Mouse (Mus musculus): Measurements from ENCODE around the gene Gm20538. TPM values are rescaled to one million over a fixed set of nuclear protein-coding genes. Genes with fewer than 3 reads are reported as not detected.

Gm20538 gene
- polyA plus RNA-seq (2012; rRNA removed; ENCODE audit: low replicate concordance), result not detected in 2 replicates

DNA sequence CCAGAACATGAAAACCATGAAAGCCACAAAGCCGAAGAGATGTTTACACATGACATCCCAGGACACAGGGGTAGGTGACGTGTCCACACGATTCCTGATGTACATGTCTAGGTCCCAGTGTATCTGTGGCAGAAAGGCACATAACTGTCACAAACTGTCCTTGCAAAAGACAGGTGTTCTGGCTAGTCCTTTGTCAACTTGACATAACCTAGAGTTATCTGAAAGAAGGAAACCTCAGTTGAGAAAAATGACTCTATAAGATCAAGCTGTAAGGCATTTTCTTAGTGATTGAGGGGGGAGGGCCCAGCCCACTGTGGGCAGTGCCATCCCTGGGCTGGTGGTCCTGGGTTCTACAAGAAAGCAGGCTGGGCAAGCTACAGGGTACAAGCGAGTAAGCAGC, at the start of gene Gm20538:
TSS of gene Gm20538 (minus strand) at position 101 of the 400 bp plus-strand sequence.

GRCm38 (mm10) chr19:44562652-44563206, 10.1 kb upstream of the Gm20538 start, which contains the start of gene Hif1an:
Hif1an (plus strand) TSS chr19:44562850.

DNA sequence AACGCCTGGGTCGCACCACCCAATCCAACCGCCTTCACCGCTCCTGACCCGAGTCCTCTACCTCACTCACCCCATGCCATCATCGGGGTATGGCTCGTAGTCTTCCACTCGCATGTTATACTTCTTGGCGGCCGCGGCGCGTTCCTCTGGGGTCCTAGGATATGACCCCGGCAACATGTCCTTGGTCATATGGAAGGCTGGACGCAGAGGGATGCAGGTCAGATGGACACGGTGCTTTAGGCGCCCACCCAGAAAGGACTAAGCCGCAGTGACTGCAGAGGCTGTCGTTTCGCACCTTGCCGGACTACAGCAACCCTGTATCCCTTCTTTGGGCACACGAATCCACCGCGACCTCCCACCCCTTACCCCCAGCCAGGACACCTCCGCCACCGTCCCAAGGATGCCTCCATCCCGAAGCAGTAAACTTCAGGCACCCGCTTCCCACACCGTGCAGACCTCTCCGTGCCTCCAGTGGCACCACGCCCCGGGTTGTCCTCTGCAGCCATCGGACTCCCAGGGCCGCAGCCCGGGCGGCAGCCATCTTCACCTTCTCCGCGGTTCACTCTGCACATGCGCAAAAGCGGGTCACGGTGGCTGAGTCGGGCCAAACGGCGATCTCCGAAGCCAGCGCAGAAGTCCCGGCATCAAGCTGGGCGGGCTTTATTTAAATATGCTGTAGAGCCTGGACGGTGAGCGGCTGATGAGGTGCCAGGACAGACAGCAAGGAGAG, 2.4 kb upstream of the Gm20538 start, which contains the start of gene Ndufb8:
TSS of gene Ndufb8 (minus strand) at position 580 of the 730 bp plus-strand sequence.

GRCm38 (mm10) chr19:44545321-44546041, 7.2 kb downstream of the Gm20538 start, which contains the start of gene Sec31b:
Sec31b (minus strand) TSS chr19:44545864.

Other genes starting within 250 kb of the Gm20538 start
- 0.13 and 0.39 TPM in 2 replicates for gene Scd4, start 219.7 kb downstream of the Gm20538 start, polyA plus RNA-seq (2012; rRNA removed; ENCODE audit: low replicate concordance)
- gene Scd1, start 145.0 kb downstream of the Gm20538 start, polyA plus RNA-seq (2012; rRNA removed; ENCODE audit: low replicate concordance), result 23,170 and 24,642 TPM in 2 replicates
- gene Wnt8b, start 59.4 kb downstream of the Gm20538 start, polyA plus RNA-seq (2012; rRNA removed; ENCODE audit: low replicate concordance), result 0.04 and 0.10 TPM in 2 replicates
- 12.7 and 16.0 TPM in 2 replicates for gene Sec31b, start 7.0 kb downstream of the Gm20538 start, polyA plus RNA-seq (2012; rRNA removed; ENCODE audit: low replicate concordance)
- gene Ndufb8, start 2.6 kb upstream of the Gm20538 start, polyA plus RNA-seq (2012; rRNA removed; ENCODE audit: low replicate concordance), result 615 and 1,324 TPM in 2 replicates
- 13.1 and 36.2 TPM in 2 replicates for gene Hif1an, start 10.0 kb upstream of the Gm20538 start, polyA plus RNA-seq (2012; rRNA removed; ENCODE audit: low replicate concordance)
- gene Pax2, start 203.2 kb upstream of the Gm20538 start, polyA plus RNA-seq (2012; rRNA removed; ENCODE audit: low replicate concordance), result not detected in 2 replicates

Data from mammary gland, adult 2 months (tissue).